Mouse (Mus musculus) neural tube, postnatal 0 days (tissue): ENCODE measurements around the gene Cope. TPM values are rescaled to one million over a fixed set of nuclear protein-coding genes. Genes with fewer than 3 reads are reported as not detected.

ENCODE experiments used
- polyA plus RNA-seq: library from polyadenylated mRNA; unstranded; fragments of >200 nt; fragmentation: Nextera tagmentation; extraction: Ambion mirVana; gene quantifications from 2 replicates; pipeline ENCODE4 v1.2.1, GENCODE M21; 2015

Cope gene
- polyA plus RNA-seq: 301 and 337 TPM in 2 replicates

GRCm38 (mm10) chr8:70302358-70302890 lies at the start of gene Cope, which contains the start of gene Ddx49:
Cope (plus strand) TSS chr8:70302518.
Ddx49 (minus strand) TSS chr8:70302489.

GRCm38 (mm10) chr8:70282603-70283135 lies 19.6 kb upstream of the Cope start, which contains the start of gene Homer3:
Homer3 (plus strand) TSS chr8:70282827.

GRCm38 (mm10) chr8:70315624-70316510 lies 13.5 kb downstream of the Cope start, which contains the start of gene Cers1:
Cers1 (plus strand) TSS chr8:70315775.

GRCm38 (mm10) chr8:70329124-70329834 lies 27.0 kb downstream of the Cope start, which contains the start of gene Gdf1:
Gdf1 (plus strand) TSS chr8:70329817.

DNA sequence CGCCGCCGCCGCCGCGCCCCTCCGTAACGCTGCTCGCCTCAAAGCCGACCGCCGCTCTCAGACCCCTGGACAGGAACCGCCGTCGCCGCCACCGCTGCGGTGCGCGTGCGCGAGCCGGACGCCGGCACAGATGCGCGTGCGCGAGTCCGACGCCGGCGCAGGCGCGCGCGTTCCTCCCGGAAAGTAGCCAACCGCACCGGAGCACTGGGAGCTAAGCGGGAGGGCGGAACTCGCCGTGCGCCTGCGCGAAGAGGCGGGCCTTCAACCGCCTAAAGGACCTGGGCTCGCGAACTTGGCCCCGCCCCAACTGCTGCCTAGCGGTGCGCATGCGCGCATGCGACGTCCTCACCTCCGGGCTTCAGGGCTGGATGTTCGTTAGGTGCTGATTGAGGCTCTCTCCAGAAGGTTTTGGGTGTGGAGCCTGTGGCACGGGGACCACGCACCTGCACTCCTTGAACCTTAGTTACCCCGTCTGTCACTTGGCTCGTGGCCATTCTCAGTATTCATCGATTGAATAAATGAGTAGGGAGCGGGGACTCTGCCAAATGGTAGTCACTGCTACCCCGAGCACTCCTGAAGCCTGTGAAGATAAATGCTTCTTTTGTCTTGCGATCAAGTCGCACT lies 51.0 kb downstream of the Cope start, which contains the start of gene Upf1:
Gene Upf1 (minus strand): TSS at position 85 of the 624 bp plus-strand sequence.

Other genes starting within 250 kb of the Cope start
- 0.95 and 1.3 TPM in 2 replicates for gene Tm6sf2, start 229.6 kb upstream of the Cope start, polyA plus RNA-seq
- 5.0 and 5.7 TPM in 2 replicates for gene Hapln4, start 219.1 kb upstream of the Cope start, polyA plus RNA-seq
- gene Ncan, start 181.6 kb upstream of the Cope start, polyA plus RNA-seq: 175 and 230 TPM in 2 replicates
- gene Nr2c2ap, start 171.2 kb upstream of the Cope start, polyA plus RNA-seq: 47.6 and 50.5 TPM in 2 replicates
- 9.5 and 10.8 TPM in 2 replicates for gene Rfxank, start 163.4 kb upstream of the Cope start, polyA plus RNA-seq
- gene Borcs8, start 163.0 kb upstream of the Cope start, polyA plus RNA-seq: 57.1 and 64.0 TPM in 2 replicates
- 1.8 and 2.2 TPM in 2 replicates for gene Mef2b, start 162.8 kb upstream of the Cope start, polyA plus RNA-seq
- 43.9 and 44.9 TPM in 2 replicates for gene Tmem161a, start 130.2 kb upstream of the Cope start, polyA plus RNA-seq
- gene Slc25a42, start 90.2 kb upstream of the Cope start, polyA plus RNA-seq: 9.7 and 11.9 TPM in 2 replicates
- gene Sugp2, start 68.3 kb upstream of the Cope start, polyA plus RNA-seq: 58.4 and 66.4 TPM in 2 replicates
- gene Armc6, start 68.1 kb upstream of the Cope start, polyA plus RNA-seq: 103 and 111 TPM in 2 replicates
- 19.1 and 21.1 TPM in 2 replicates for gene Homer3, start 19.7 kb upstream of the Cope start, polyA plus RNA-seq
- gene Ddx49, start within 50 bp of the Cope start, polyA plus RNA-seq: 37.9 and 42.1 TPM in 2 replicates
- gene Cers1, start 13.3 kb downstream of the Cope start, polyA plus RNA-seq: 64.3 and 66.1 TPM in 2 replicates
- 6.2 and 9.8 TPM in 2 replicates for gene Gdf1, start 27.3 kb downstream of the Cope start, polyA plus RNA-seq
- 11.1 and 12.8 TPM in 2 replicates for gene Upf1, start 50.8 kb downstream of the Cope start, polyA plus RNA-seq
- 1.1 and 1.3 TPM in 2 replicates for gene Comp, start 71.0 kb downstream of the Cope start, polyA plus RNA-seq
- gene Crtc1, start 137.1 kb downstream of the Cope start, polyA plus RNA-seq: 37.6 and 49.6 TPM in 2 replicates
- gene Klhl26, start 174.4 kb downstream of the Cope start, polyA plus RNA-seq: 31.4 and 33.0 TPM in 2 replicates
- gene Tmem59l, start 184.8 kb downstream of the Cope start, polyA plus RNA-seq: 261 and 281 TPM in 2 replicates
- 19.6 and 21.2 TPM in 2 replicates for gene Crlf1, start 190.6 kb downstream of the Cope start, polyA plus RNA-seq
- gene Rex1bd, start 204.2 kb downstream of the Cope start, polyA plus RNA-seq: 212 and 215 TPM in 2 replicates
- 753 and 869 TPM in 2 replicates for gene Uba52, start 208.3 kb downstream of the Cope start, polyA plus RNA-seq
- gene Fkbp8, start 225.2 kb downstream of the Cope start, polyA plus RNA-seq: 305 and 354 TPM in 2 replicates
- 52.3 and 54.9 TPM in 2 replicates for gene Kxd1, start 225.4 kb downstream of the Cope start, polyA plus RNA-seq
- 11.4 and 14.1 TPM in 2 replicates for gene Ell, start 236.9 kb downstream of the Cope start, polyA plus RNA-seq